Mouse (Mus musculus) lung, embryonic 16.5 days (tissue): ENCODE results near the gene Kalrn. TPM values are rescaled to one million over a fixed set of nuclear protein-coding genes. Genes with fewer than 3 reads are reported as not detected.

Experiments
- ATAC-seq: fragments of 200-750 bp; cut with Nextera tagmentation; 2 replicates; pipeline ENCODE4 v1.8.0; 2017; ENCODE audit warnings: low read depth, mild to moderate bottlenecking, moderate library complexity
- H3K27ac ChIP-seq: fragments of 300-500 bp; sonication (generic); 2 replicates; pipeline ENCODE4 v1.5.1; 2014; ENCODE audit warnings: mild to moderate bottlenecking, control low read depth, low read length
- H3K27me3 ChIP-seq: fragments of 300-500 bp; sonication (generic); 2 replicates; pipeline ENCODE4 v1.6.1; 2014; ENCODE audit warnings: low read depth, low read length, mixed read lengths; ENCODE audit not compliant: control insufficient read depth, insufficient read depth
- H3K36me3 ChIP-seq: fragments of 300-500 bp; sonication (generic); 2 replicates; pipeline ENCODE4 v1.6.1; 2014; ENCODE audit warnings: low read length; ENCODE audit not compliant: control insufficient read depth, insufficient read depth
- H3K4me1 ChIP-seq: fragments of 300-500 bp; sonication (generic); replicated peaks from 2 replicates; pipeline ENCODE4 v1.6.1; 2014; ENCODE audit warnings: low read length, mixed read lengths; ENCODE audit not compliant: control insufficient read depth, insufficient read depth
- H3K4me2 ChIP-seq: fragments of 300-500 bp; sonication (generic); 2 replicates; pipeline ENCODE4 v1.6.1; 2014; ENCODE audit warnings: low read depth, low read length, control low read depth
- H3K4me3 ChIP-seq: fragments of 300-500 bp; sonication (generic); 2 replicates; pipeline ENCODE4 v1.5.1; 2014; ENCODE audit warnings: mild to moderate bottlenecking, low read length, control low read depth
- H3K9ac ChIP-seq: fragments of 300-500 bp; sonication (generic); 2 replicates; pipeline ENCODE4 v1.6.1; 2014; ENCODE audit warnings: low read length, control low read depth
- H3K9me3 ChIP-seq: fragments of 300-500 bp; sonication (generic); 2 replicates; pipeline ENCODE4 v1.6.1; 2016; ENCODE audit warnings: low read length; ENCODE audit not compliant: control insufficient read depth
- WGBS: fragments of 180-500 bp; shearing (Covaris S2); extraction: QIAGEN DNeasy Blood & Tissue Kit; methylation state at CpG from one replicate; pipeline ENCODE4 v1.1.7; 2014; 5-methylcytosine and 5-hydroxymethylcytosine counted together
- polyA plus RNA-seq: library from polyadenylated mRNA; unstranded; fragments of >200 nt; fragmentation: Nextera tagmentation; extraction: Ambion mirVana; gene quantifications from 2 replicates; pipeline ENCODE4 v1.2.1, GENCODE M21; 2015

Gene Kalrn
- polyA plus RNA-seq, 1 experiment from 2014 or later = 16.8 TPM

DNA sequence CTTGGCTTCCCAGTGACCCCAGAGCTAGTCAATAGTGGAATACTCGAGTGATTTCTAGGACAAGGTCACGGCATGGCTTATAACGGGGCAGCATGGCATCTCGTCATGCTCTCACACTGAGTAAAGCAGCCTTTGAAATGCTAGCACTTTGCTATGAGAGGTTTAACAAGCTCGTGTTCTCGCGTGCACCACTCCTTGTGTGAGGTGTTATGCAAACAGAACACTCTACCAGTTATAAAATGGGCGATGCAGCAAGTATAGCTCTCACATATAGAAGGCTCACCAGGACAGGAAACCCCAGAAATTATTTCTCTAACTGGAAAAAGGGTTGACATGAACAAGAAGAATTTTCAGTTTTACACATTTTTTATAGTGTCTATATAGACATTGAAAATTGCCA lies 431.7 kb downstream of the Kalrn start:
- Histone ChIP-seq H3K4me1 (no peaks in the 10 kb centered on the region), H3K27me3 (no peaks in the 10 kb centered on the region), H3K27ac (no peak overlapping the region), H3K4me3 (no peak overlapping the region), H3K9ac (no peak overlapping the region), H3K4me2 (no peak overlapping the region), H3K36me3 (no peaks in the 10 kb centered on the region), H3K9me3 (no peaks in the 10 kb centered on the region)
- ATAC-seq = no peak
- 60% methylated on average over 8 of the region's 8 CpGs for WGBS

DNA sequence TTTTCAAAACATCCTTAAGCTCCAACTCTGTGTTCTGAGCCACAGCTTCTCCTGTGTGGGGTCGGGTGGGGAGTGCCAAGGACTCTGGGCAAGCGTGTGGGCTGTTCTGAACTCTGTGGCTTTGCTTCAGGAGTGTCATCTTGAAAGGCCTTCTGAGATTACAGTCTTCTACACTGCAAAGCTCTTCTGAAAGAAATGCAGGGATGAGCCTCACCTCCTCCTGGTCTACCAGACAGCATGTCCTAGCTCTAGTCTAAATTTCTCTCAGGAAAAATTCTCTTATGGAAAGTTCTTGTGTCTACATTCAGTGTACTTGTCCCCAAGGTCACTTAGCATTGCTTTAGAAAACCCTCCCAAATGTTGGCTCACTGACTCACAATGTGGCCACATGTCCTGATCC lies 438.3 kb downstream of the Kalrn start:
- H3K9ac ChIP-seq = no peak overlapping the region
- whole genome bisulfite sequencing = 70% methylated on average over 2 of the region's 2 CpGs

DNA sequence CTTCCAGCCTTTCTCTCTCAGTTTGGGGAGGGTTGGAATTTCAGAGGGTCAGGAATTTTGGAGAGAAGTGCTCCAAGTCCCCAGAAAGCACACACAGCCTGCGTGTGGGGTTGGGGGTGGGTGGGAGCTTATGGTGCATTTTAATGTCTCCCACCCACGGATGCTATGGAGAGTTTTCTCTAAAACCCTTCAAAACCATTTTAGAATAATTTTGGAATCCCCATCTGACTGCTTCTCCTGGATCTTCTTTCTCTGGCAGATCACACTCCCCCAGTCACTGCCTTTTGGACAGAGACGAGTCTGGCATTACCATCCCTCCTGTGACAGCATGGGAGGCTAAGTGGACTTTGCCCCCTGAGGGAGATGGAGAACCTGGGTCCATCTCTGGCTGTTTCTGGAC lies 438.7 kb downstream of the Kalrn start:
- H3K4me1 ChIP-seq = no peaks in the 10 kb centered on the region
- H3K4me3 ChIP-seq = no peak overlapping the region
- WGBS = 58% methylated on average over 3 of the region's 3 CpGs
- H3K4me2 ChIP-seq = no peak overlapping the region
- no peak overlapping the region for H3K27ac ChIP-seq
- ATAC-seq = no peak
- no peaks in the 10 kb centered on the region for H3K36me3 ChIP-seq
- H3K9ac ChIP-seq = no peak overlapping the region
- H3K9me3 ChIP-seq = no peaks in the 10 kb centered on the region
- no peaks in the 10 kb centered on the region for H3K27me3 ChIP-seq

More for the DNA sequence above, 438.3 kb downstream of the Kalrn start:
- no peaks in the 10 kb centered on the region for H3K36me3 ChIP-seq
- H3K4me3 ChIP-seq = no peak overlapping the region
- no peak overlapping the region for H3K4me2 ChIP-seq
- H3K4me1 ChIP-seq = no peaks in the 10 kb centered on the region
- no peaks in the 10 kb centered on the region for H3K9me3 ChIP-seq
- no peak overlapping the region for H3K27ac ChIP-seq
- H3K27me3 ChIP-seq = no peaks in the 10 kb centered on the region
- ATAC-seq = no peak

DNA sequence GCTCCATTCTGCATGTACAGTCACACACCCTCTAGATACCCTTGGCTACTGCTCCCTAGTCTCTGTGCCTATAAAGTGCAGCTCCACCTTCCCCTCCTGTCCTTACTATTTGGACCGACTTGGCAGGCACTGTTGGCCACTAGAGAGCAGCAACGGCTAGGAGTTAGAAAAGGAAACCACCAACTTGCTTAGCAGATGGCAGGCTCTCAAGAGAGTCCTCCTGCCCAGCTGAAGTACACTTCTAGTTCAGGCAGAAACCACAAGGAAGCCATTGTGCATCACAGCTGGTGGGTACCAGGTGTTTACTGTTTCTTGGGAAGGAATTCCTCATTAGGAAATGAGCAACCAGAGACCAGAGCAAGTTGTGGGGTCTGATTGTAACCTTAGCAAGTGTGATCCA lies 447.7 kb downstream of the Kalrn start:
- H3K9ac ChIP-seq = no peak overlapping the region
- WGBS = 7% methylated on average over 2 of the region's 2 CpGs
- no peaks in the 10 kb centered on the region for H3K9me3 ChIP-seq

DNA sequence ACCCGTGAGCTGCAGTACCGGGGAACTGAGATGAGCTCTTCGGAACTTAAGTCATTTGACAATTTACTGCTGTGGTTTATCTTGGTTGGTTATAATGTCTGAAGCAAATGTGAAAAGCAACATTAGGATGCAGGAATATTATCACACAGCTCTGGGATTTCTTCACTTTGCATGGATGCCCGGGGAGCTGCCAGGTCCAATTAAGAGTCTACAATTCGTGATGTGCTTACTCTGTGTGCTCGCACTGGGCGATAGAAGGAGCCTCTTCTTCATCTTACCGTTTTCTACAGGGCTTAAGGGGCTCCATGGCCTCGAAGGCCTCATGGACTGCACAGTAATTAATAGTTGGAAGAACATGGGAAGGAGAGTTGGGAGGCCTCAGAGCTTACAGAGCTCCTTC lies 450.8 kb downstream of the Kalrn start:
- no peak overlapping the region for H3K4me2 ChIP-seq
- no peak overlapping the region for H3K4me3 ChIP-seq
- no peak overlapping the region for H3K27ac ChIP-seq
- no peaks in the 10 kb centered on the region for H3K36me3 ChIP-seq
- WGBS = 88% methylated on average over 9 of the region's 9 CpGs
- no peaks in the 10 kb centered on the region for H3K4me1 ChIP-seq
- H3K9me3 ChIP-seq = no peaks in the 10 kb centered on the region
- no peak overlapping the region for H3K9ac ChIP-seq
- ATAC-seq = no peak
- no peaks in the 10 kb centered on the region for H3K27me3 ChIP-seq

More for the DNA sequence above, 447.7 kb downstream of the Kalrn start:
- Histone ChIP-seq H3K4me2 (no peak overlapping the region), H3K27ac (no peak overlapping the region), H3K4me3 (no peak overlapping the region), H3K4me1 (no peaks in the 10 kb centered on the region), H3K36me3 (no peaks in the 10 kb centered on the region), H3K27me3 (no peaks in the 10 kb centered on the region)
- peak; percentile 84 for ATAC-seq

DNA sequence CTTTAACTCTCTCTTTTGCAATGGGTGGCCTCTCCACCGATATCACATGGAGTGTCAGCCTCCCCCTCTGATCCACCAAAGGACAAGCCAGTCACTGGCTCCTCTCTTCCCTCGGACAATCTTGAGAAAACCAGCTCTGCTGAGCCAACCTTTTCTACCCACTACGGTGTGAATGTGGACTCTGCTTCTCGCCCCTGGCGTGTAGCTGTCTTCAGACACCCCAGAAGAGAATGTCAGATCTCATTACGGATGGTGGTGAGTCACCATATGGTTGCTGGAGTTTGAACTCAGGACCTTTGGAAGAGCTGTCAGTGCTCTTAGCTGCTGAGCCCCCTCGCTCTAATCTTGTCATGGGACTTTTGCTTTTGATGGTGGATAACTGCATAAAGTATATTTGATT lies 452.0 kb downstream of the Kalrn start:
- H3K9ac ChIP-seq = no peak overlapping the region
- H3K27me3 ChIP-seq = no peaks in the 10 kb centered on the region
- no peak overlapping the region for H3K4me2 ChIP-seq
- H3K27ac ChIP-seq = no peak overlapping the region
- H3K4me1 ChIP-seq = no peaks in the 10 kb centered on the region
- no peaks in the 10 kb centered on the region for H3K9me3 ChIP-seq
- no peak for ATAC-seq
- no peaks in the 10 kb centered on the region for H3K36me3 ChIP-seq
- 77% methylated on average over 7 of the region's 7 CpGs for WGBS
- H3K4me3 ChIP-seq = no peak overlapping the region

DNA sequence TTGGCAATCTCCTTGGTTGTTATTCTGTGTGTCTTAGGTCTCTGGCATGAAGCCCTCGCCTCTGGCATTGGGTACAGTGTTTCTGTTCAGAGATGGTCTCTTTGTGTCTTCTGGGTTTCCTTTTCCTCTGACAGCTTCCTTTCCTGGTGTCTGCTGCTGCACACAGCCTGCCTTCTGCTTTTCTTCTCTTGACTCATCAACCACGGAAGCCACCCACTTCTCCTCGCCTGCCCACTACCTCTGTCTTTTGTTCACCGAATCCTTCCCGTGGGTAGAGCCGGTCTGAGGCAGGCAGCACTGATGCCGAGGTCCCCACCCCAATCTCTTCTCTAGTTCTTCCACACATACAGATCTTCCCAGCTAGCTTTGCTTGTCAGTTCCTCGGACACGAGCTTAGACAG lies 452.5 kb downstream of the Kalrn start:
- Histone ChIP-seq H3K9ac (no peak overlapping the region), H3K27ac (no peak overlapping the region), H3K36me3 (no peaks in the 10 kb centered on the region), H3K4me1 (no peaks in the 10 kb centered on the region), H3K4me2 (no peak overlapping the region), H3K9me3 (no peaks in the 10 kb centered on the region), H3K27me3 (no peaks in the 10 kb centered on the region), H3K4me3 (no peak overlapping the region)
- no peak for ATAC-seq
- WGBS = 77% methylated on average over 9 of the region's 9 CpGs

DNA sequence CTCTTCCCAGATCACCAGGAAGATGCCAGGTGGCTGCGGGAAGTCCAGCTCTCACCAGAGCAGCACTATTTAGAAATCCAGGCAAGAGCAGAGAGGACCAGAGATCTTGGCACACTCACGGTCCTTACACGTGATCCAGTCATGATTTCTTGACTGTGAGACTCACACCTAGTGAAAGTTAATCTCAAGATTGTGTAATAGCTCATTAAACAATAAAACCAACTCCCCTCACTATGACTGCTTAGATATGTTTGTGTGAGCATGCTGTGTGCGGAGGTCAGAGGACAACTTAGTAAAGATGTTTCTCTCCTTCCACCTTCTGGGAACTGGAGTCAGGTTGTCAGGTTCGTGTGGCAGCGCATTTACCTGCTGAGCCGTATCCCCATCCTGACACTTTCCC lies 453.5 kb downstream of the Kalrn start:
- Histone ChIP-seq H3K27ac (no peak overlapping the region), H3K9ac (no peak overlapping the region), H3K4me3 (no peak overlapping the region), H3K36me3 (no peaks in the 10 kb centered on the region), H3K4me1 (no peaks in the 10 kb centered on the region), H3K27me3 (no peaks in the 10 kb centered on the region), H3K4me2 (no peak overlapping the region), H3K9me3 (no peaks in the 10 kb centered on the region)
- ATAC-seq = no peak
- 84% methylated on average over 7 of the region's 7 CpGs for WGBS

DNA sequence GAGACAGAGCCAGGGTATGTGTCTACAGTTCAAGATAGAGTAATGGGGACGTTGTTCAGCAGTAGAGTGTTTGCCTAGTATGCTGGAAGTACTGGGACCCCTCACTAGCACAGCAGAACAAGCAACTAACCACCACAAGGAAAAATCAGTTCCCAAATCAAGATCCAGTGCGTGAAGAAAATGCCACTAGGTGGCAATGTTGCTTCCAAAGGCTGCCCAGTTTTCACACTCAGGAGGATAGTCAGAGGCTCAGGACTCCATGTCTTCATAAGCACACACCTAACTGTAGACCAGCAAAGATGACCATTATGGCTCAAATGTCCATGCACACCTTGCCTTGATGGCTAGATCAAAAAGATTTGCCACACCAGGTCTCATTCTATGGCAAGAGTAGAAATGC lies 454.0 kb downstream of the Kalrn start:
- Histone ChIP-seq H3K4me2 (no peak overlapping the region), H3K4me3 (no peak overlapping the region), H3K4me1 (no peaks in the 10 kb centered on the region), H3K27me3 (no peaks in the 10 kb centered on the region), H3K9me3 (no peaks in the 10 kb centered on the region), H3K36me3 (no peaks in the 10 kb centered on the region), H3K27ac (no peak overlapping the region), H3K9ac (no peak overlapping the region)
- ATAC-seq = no peak
- 14% methylated on average over 2 of the region's 2 CpGs for WGBS

DNA sequence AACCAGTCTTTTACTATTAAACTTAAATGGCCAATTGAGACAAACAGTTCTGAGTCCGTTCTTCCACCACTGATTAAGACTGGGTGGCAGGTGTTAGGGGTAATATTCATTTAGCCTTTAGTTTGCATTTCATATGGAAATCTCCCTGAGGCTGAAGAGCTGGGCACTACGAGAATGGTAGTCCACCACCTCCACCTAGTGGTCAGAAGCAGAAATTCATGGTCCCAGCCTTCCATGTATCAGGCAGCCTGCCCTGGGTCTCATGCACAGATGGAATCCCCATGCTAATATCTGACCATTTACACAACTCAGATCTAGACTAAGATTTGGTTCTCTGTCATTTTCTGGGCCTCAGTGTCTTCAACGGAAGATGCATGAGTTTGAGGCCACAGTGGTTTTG lies 458.7 kb downstream of the Kalrn start:
- Histone ChIP-seq H3K4me2 (no peak overlapping the region), H3K9me3 (no peaks in the 10 kb centered on the region), H3K9ac (no peak overlapping the region), H3K36me3 (no peaks in the 10 kb centered on the region), H3K4me1 (no peaks in the 10 kb centered on the region), H3K4me3 (no peak overlapping the region), H3K27ac (no peak overlapping the region), H3K27me3 (no peaks in the 10 kb centered on the region)
- ATAC-seq = peak; percentile 60; the same call in 1 of the 2 replicates
- 4% methylated on average over 3 of the region's 3 CpGs for WGBS
